Mouse (Mus musculus) cerebellum, adult 18-20 months (tissue): ENCODE measurements around the gene Lrrc73.
A peak's percentile ranks its signal among the peaks of the same experiment; 100 is the strongest.

Experiments used
- DNase-seq, 2 experiments: peaks; one replicate each; pipeline ENCODE4 v3.0.0; 2021

The Lrrc73 gene

GRCm38 (mm10) chr17:46253452-46254084 lies at the start of gene Lrrc73:
Gene Lrrc73 (plus strand): TSS chr17:46253531.
- DNase-seq, result peak; percentile 93 to 94

- no peak for DNase-seq
These were observed 46.7 kb upstream of the Lrrc73 start for GRCm38 (mm10) chr17:46206676-46207075.

- no peak for DNase-seq
These were observed 42.8 kb upstream of the Lrrc73 start for GRCm38 (mm10) chr17:46210550-46210949.

GRCm38 (mm10) chr17:46221601-46222000 lies 31.7 kb upstream of the Lrrc73 start:
- DNase-seq, result no peak

GRCm38 (mm10) chr17:46227576-46227975 lies 25.8 kb upstream of the Lrrc73 start:
- DNase-seq, result no peak

- no peak for DNase-seq
These were observed 17.3 kb upstream of the Lrrc73 start for GRCm38 (mm10) chr17:46236067-46236466.

GRCm38 (mm10) chr17:46237079-46237478 lies 16.3 kb upstream of the Lrrc73 start:
- no peak for DNase-seq

GRCm38 (mm10) chr17:46237480-46237879 lies 15.9 kb upstream of the Lrrc73 start:
- DNase-seq, result no peak

- DNase-seq, result no peak
These were observed 13.7 kb upstream of the Lrrc73 start for GRCm38 (mm10) chr17:46239516-46240114.

GRCm38 (mm10) chr17:46241471-46241870 lies 11.9 kb upstream of the Lrrc73 start:
- DNase-seq, result no peak

GRCm38 (mm10) chr17:46242274-46242673 lies 11.1 kb upstream of the Lrrc73 start:
- DNase-seq, result no peak

GRCm38 (mm10) chr17:46242993-46243392 lies 10.3 kb upstream of the Lrrc73 start:
- DNase-seq, result no peak

- DNase-seq, result no peak
These were observed 9.7 kb upstream of the Lrrc73 start for GRCm38 (mm10) chr17:46243624-46244023.

- no peak for DNase-seq
These were observed 8.8 kb upstream of the Lrrc73 start for GRCm38 (mm10) chr17:46244579-46244978.

GRCm38 (mm10) chr17:46247512-46248188 lies 5.7 kb upstream of the Lrrc73 start, which contains the start of the genes Polr1c and Yipf3:
Gene Polr1c (minus strand): TSS chr17:46248054.
Gene Yipf3 (plus strand): TSS chr17:46248080.
- DNase-seq, result peak; percentile 94 to 96

- DNase-seq, result no peak
These were observed 5.2 kb upstream of the Lrrc73 start for GRCm38 (mm10) chr17:46248189-46248522.

GRCm38 (mm10) chr17:46251174-46251573 lies 2.2 kb upstream of the Lrrc73 start:
- DNase-seq, result no peak

GRCm38 (mm10) chr17:46252571-46253451 lies 520 bp upstream of the Lrrc73 start:
- DNase-seq, result no peak

- DNase-seq, result peak in 1 of 2 experiments; percentile 44
These were observed 775 bp downstream of the Lrrc73 start for GRCm38 (mm10) chr17:46254106-46254505.

- no peak for DNase-seq
These were observed 1.8 kb downstream of the Lrrc73 start for GRCm38 (mm10) chr17:46255147-46255546.

- no peak for DNase-seq
These were observed 5.1 kb downstream of the Lrrc73 start for GRCm38 (mm10) chr17:46258279-46259053.

- DNase-seq, result no peak
These were observed 6.3 kb downstream of the Lrrc73 start for GRCm38 (mm10) chr17:46259675-46260074.
